Mouse (Mus musculus) liver, embryonic 12.5 days (tissue): Measurements from ENCODE around the gene Spats2l. TPM values are rescaled to one million over a fixed set of nuclear protein-coding genes. Genes with fewer than 3 reads are reported as not detected.
A peak's percentile ranks its signal among the peaks of the same experiment; 100 is the strongest.

Experiments used
- ATAC-seq: fragments of 200-750 bp; cut with Nextera tagmentation; 2 replicates; pipeline ENCODE4 v1.8.0; 2017; ENCODE audit warnings: moderate number of reproducible peaks, mild to moderate bottlenecking, moderate library complexity
- H3K27ac ChIP-seq: fragments of 300-500 bp; sonication (generic); 2 replicates; pipeline ENCODE4 v1.5.1; 2016; ENCODE audit warnings: mild to moderate bottlenecking
- H3K27me3 ChIP-seq: fragments of 300-500 bp; sonication (generic); replicated peaks from 2 replicates; pipeline ENCODE4 v1.6.1; 2016; ENCODE audit warnings: mild to moderate bottlenecking, moderate library complexity
- H3K36me3 ChIP-seq: fragments of 300-500 bp; sonication (generic); 2 replicates; pipeline ENCODE4 v1.6.1; 2016; ENCODE audit warnings: mild to moderate bottlenecking, moderate library complexity
- H3K4me1 ChIP-seq: fragments of 300-500 bp; sonication (generic); 2 replicates; pipeline ENCODE4 v1.6.1; 2016
- H3K4me2 ChIP-seq: fragments of 300-500 bp; sonication (generic); 2 replicates; pipeline ENCODE4 v1.6.1; 2016; ENCODE audit warnings: mild to moderate bottlenecking, moderate library complexity
- H3K4me3 ChIP-seq: fragments of 300-500 bp; sonication (generic); 2 replicates; pipeline ENCODE4 v1.5.1; 2016; ENCODE audit warnings: mild to moderate bottlenecking, moderate library complexity
- H3K9ac ChIP-seq: fragments of 300-500 bp; sonication (generic); 2 replicates; pipeline ENCODE4 v1.6.1; 2016; ENCODE audit warnings: mild to moderate bottlenecking, moderate library complexity
- H3K9me3 ChIP-seq: fragments of 300-500 bp; sonication (generic); replicated peaks from 2 replicates; pipeline ENCODE4 v1.6.1; 2016; ENCODE audit warnings: mild to moderate bottlenecking, moderate library complexity
- WGBS: fragments of 180-500 bp; shearing (Covaris S2); methylation state at CpG from one replicate; pipeline ENCODE4 v1.1.7; 2016; ENCODE audit not compliant: insufficient replicate concordance; 5-methylcytosine and 5-hydroxymethylcytosine counted together
- polyA plus RNA-seq: library from polyadenylated mRNA; unstranded; fragments of >200 nt; fragmentation: Nextera tagmentation; extraction: Ambion mirVana; gene quantifications from 2 replicates; pipeline ENCODE4 v1.2.1, GENCODE M21; 2016

The Spats2l gene
- polyA plus RNA-seq, 1 experiment from 2014 or later, result 12.5 TPM

- no peaks in the 10 kb centered on the region for H3K9me3 ChIP-seq
- H3K27me3 ChIP-seq, result no peaks in the 10 kb centered on the region
- H3K4me3 ChIP-seq, result no peak overlapping the region
- 74% methylated on average over 16 of the region's 16 CpGs for WGBS
- no peak overlapping the region for H3K27ac ChIP-seq
- H3K9ac ChIP-seq, result no peak overlapping the region
- H3K36me3 ChIP-seq, result peaks cover 21% of the 10 kb centered on the region
- no peak for ATAC-seq
- no peaks in the 10 kb centered on the region for H3K4me1 ChIP-seq
- H3K4me2 ChIP-seq, result no peak overlapping the region
Measured at GRCm38 (mm10) chr1:57953586-57954375, 179.8 kb downstream of the Spats2l start.

GRCm38 (mm10) chr1:57954376-57954765 lies 180.4 kb downstream of the Spats2l start:
- Histone ChIP-seq H3K36me3 (peaks cover 27% of the 10 kb centered on the region), H3K9me3 (no peaks in the 10 kb centered on the region), H3K4me2 (no peak overlapping the region), H3K27ac (no peak overlapping the region), H3K4me1 (no peaks in the 10 kb centered on the region), H3K27me3 (no peaks in the 10 kb centered on the region), H3K9ac (no peak overlapping the region), H3K4me3 (no peak overlapping the region)
- no peak for ATAC-seq
- 67% methylated on average over 5 of the region's 5 CpGs for WGBS

GRCm38 (mm10) chr1:57955774-57956173 lies 181.8 kb downstream of the Spats2l start:
- Histone ChIP-seq H3K27ac (no peak overlapping the region), H3K36me3 (peaks cover 32% of the 10 kb centered on the region), H3K27me3 (no peaks in the 10 kb centered on the region), H3K4me3 (no peak overlapping the region), H3K9me3 (no peaks in the 10 kb centered on the region), H3K4me1 (no peaks in the 10 kb centered on the region), H3K4me2 (no peak overlapping the region), H3K9ac (no peak overlapping the region)
- no peak for ATAC-seq
- 77% methylated on average over 1 of the region's 1 CpGs for WGBS

DNA sequence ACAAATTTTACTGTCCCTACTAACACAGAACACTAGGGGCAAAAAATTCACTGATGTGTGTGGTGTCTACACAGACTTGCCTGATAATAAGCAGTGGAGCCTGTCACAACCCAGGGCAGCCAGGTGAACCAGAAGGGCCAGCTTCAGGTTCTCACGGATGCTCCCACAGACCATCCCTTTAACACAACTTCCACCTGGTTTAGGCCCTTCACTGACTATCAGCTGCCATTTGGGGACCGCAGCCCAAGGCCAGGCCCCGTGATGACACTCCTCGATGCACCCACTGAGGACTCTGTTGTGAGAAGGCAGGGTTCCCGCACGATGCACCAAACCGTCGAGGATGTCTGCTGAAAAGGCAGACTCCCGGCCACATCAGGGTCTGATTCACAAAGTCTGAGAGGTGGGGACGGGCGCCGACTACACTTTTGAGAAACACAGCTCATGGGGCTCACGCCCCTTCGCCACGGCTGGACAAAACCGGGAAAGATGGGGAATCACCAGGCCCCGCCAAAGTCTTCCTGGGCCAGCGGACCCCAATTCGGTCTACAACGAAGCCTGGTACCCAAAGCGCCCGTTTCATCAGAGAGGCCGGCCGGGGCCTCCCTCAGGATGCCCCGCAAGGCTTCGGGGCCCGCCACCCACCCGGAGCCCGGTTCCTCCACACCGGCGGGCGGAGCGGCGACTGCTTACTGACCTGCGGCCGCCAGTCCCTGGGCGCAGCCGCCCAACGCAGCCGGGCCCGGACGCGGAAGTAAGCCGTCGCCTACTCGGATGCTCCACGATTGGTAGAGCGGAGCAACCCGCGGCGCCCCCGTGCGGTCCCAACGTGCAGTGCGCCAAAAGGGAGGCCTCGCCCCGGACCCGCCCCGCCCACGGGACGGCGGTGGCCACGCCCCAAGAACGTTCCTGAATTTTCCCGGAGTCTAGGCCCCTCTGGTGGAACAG lies 195.6 kb downstream of the Spats2l start:
- peak overlapping the region; percentile 79 for H3K4me2 ChIP-seq
- H3K27ac ChIP-seq, result peak overlapping the region; percentile 77
- WGBS, result 1% methylated on average over 61 of the region's 65 CpGs

GRCm38 (mm10) chr1:57971588-57971987 lies 197.6 kb downstream of the Spats2l start:
- Histone ChIP-seq H3K27me3 (no peaks in the 10 kb centered on the region), H3K4me1 (peaks cover 16% of the 10 kb centered on the region), H3K4me3 (no peak overlapping the region), H3K9ac (no peak overlapping the region), H3K27ac (no peak overlapping the region), H3K9me3 (no peaks in the 10 kb centered on the region), H3K4me2 (no peak overlapping the region), H3K36me3 (peaks cover 2% of the 10 kb centered on the region; the same call in 1 of the 2 replicates)
- 25% methylated on average over 2 of the region's 2 CpGs for WGBS
- ATAC-seq, result no peak

More for the DNA sequence above, 195.6 kb downstream of the Spats2l start:
- Histone ChIP-seq H3K4me3 (peak overlapping the region; percentile 73), H3K27me3 (no peaks in the 10 kb centered on the region), H3K36me3 (peaks cover 16% of the 10 kb centered on the region), H3K9ac (peak overlapping the region; percentile 83), H3K9me3 (no peaks in the 10 kb centered on the region), H3K4me1 (peaks cover 16% of the 10 kb centered on the region)
- peak; percentile 97 for ATAC-seq

- WGBS, result 59% methylated on average over 3 of the region's 3 CpGs
- no peaks in the 10 kb centered on the region for H3K4me1 ChIP-seq
- H3K27me3 ChIP-seq, result no peaks in the 10 kb centered on the region
- H3K27ac ChIP-seq, result no peak overlapping the region
- no peaks in the 10 kb centered on the region for H3K36me3 ChIP-seq
- no peak overlapping the region for H3K9ac ChIP-seq
- H3K4me3 ChIP-seq, result no peak overlapping the region
- H3K9me3 ChIP-seq, result no peaks in the 10 kb centered on the region
- ATAC-seq, result no peak
- H3K4me2 ChIP-seq, result no peak overlapping the region
Measured at GRCm38 (mm10) chr1:57976860-57977259, 202.9 kb downstream of the Spats2l start.

GRCm38 (mm10) chr1:57989052-57989600 lies 215.2 kb downstream of the Spats2l start:
- no peak overlapping the region for H3K27ac ChIP-seq
- no peaks in the 10 kb centered on the region for H3K4me1 ChIP-seq
- H3K9ac ChIP-seq, result no peak overlapping the region
- ATAC-seq, result no peak
- WGBS, result 57% methylated on average over 6 of the region's 6 CpGs
- no peak overlapping the region for H3K4me3 ChIP-seq
- no peaks in the 10 kb centered on the region for H3K9me3 ChIP-seq
- H3K4me2 ChIP-seq, result no peak overlapping the region
- no peaks in the 10 kb centered on the region for H3K36me3 ChIP-seq
- H3K27me3 ChIP-seq, result no peaks in the 10 kb centered on the region

DNA sequence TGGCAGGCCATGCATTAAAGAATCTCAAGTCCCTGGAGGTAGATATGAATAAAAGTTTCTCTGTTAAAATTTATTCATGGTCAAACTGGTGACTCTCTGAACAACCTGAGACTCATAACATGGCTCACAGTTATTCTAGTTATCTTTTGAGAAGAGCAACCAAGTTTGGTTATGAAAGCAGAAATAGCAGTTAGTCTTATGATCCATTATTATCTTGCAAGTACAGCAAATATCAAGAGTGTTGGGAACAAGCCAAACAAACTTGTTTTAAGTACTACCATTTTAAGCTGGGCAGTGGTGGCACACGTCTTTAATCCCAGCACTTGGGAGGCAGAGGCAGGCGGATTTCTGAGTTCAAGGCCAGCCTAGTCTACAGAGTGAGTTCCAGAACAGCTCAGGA lies 217.3 kb downstream of the Spats2l start:
- WGBS, result 61% methylated on average over 2 of the region's 2 CpGs
- H3K27ac ChIP-seq, result no peak overlapping the region
- H3K4me1 ChIP-seq, result peaks cover under 1% of the 10 kb centered on the region; the same call in 1 of the 2 replicates
- no peaks in the 10 kb centered on the region for H3K36me3 ChIP-seq
- no peak overlapping the region for H3K4me3 ChIP-seq
- H3K9ac ChIP-seq, result no peak overlapping the region
- H3K9me3 ChIP-seq, result no peaks in the 10 kb centered on the region
- H3K4me2 ChIP-seq, result no peak overlapping the region
- H3K27me3 ChIP-seq, result no peaks in the 10 kb centered on the region
- ATAC-seq, result no peak

DNA sequence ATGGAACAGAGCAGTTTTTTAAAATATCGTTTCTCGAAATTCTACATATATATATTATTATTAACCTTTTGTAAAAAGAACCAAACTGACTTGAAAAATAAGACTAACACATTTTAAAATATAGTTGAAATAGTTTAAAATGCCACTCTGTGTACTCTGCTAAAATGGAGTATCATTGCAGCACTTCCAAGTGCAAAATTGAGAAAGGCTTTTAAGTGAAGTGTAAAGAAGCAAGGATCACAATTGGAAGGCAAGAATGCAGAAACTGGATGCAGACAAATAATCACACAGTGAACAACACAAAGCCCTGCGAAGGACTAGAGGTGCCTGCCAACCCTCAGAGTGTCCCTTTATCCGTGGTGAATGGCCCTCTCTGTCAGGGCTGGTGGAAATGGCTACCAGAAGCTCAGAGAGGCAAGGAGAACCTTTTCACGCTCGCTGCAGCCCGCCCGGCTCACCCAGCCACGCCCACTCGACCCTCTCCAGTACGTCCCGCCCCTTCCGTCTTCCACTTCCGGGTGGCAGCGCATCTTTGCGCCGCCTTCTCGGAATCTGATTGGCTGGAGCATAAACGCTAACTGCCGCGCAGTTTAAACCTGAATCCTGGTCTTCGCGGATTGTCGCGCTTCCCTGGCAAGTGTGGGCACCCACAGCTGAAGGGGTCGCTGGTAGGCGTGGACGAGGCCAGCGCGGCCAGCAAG lies 221.6 kb downstream of the Spats2l start, which contains the start of gene Sgo2a:
TSS of gene Sgo2a (plus strand) at position 540 of the 701 bp plus-strand sequence.
- peaks cover 25% of the 10 kb centered on the region for H3K4me1 ChIP-seq
- peak within 1 kb of the TSS; percentile 93 for H3K9ac ChIP-seq
- WGBS, result 5% methylated on average over 30 of the region's 30 CpGs
- H3K9me3 ChIP-seq, result no peaks in the 10 kb centered on the region
- peak within 1 kb of the TSS; percentile 93 for H3K4me3 ChIP-seq
- peak; percentile 94 for ATAC-seq
- peak within 1 kb of the TSS; percentile 90 for H3K4me2 ChIP-seq
- peaks cover 17% of the 10 kb centered on the region for H3K36me3 ChIP-seq
- H3K27me3 ChIP-seq, result no peaks in the 10 kb centered on the region
- H3K27ac ChIP-seq, result peak within 1 kb of the TSS; percentile 89

GRCm38 (mm10) chr1:57996133-57996615 lies 222.2 kb downstream of the Spats2l start:
- peak overlapping the region; percentile 93 for H3K9ac ChIP-seq
- H3K4me3 ChIP-seq, result peak overlapping the region; percentile 93
- peak; percentile 88 for ATAC-seq
- H3K27ac ChIP-seq, result peak overlapping the region; percentile 89
- H3K4me1 ChIP-seq, result peaks cover 25% of the 10 kb centered on the region
- H3K36me3 ChIP-seq, result peaks cover 22% of the 10 kb centered on the region
- WGBS, result under 1% methylated on average over 29 of the region's 29 CpGs
- H3K9me3 ChIP-seq, result no peaks in the 10 kb centered on the region
- H3K4me2 ChIP-seq, result peak overlapping the region; percentile 90
- no peaks in the 10 kb centered on the region for H3K27me3 ChIP-seq
